Mouse (Mus musculus): ENCODE measurements around the gene Ccng2. TPM values are rescaled to one million over a fixed set of nuclear protein-coding genes. Genes with fewer than 3 reads are reported as not detected.

Gene Ccng2
- polyA plus RNA-seq, 2 experiments, result 8.2 to 14.6 TPM

GRCm38 (mm10) chr5:93229527-93229926 is 37.5 kb upstream of the Ccng2 start:
- ATAC-seq (ENCODE audit: insufficient read depth), result no peak

GRCm38 (mm10) chr5:93231721-93232120 is 35.3 kb upstream of the Ccng2 start:
- ATAC-seq (ENCODE audit: insufficient read depth), result no peak
- Histone ChIP-seq H3K9me3 (ENCODE audit: control insufficient read depth, low read length) (no peaks in the 10 kb centered on the region), H3K9ac (replicated peaks) (no peak overlapping the region), H3K4me2 (ENCODE audit: low read depth) (no peak overlapping the region), H3K27ac (no peak overlapping the region), H3K4me3 (ENCODE audit: insufficient read depth in 1 of 2, low read depth in 2 of 2, low read length in 2 of 2) (no peak overlapping the region), H3K36me3 (replicated peaks; ENCODE audit: control insufficient read depth, insufficient read depth, low read depth) (no peaks in the 10 kb centered on the region), H3K27me3 (ENCODE audit: control insufficient read depth, insufficient read depth, low read length) (no peaks in the 10 kb centered on the region), H3K4me1 (replicated peaks; ENCODE audit: control insufficient read depth in 2 of 2, insufficient read depth in 2 of 2, low read length in 1 of 2) (peaks cover 17 to 25% of the 10 kb centered on the region in 2 experiments)
- 68% methylated on average over 3 of the region's 3 CpGs for WGBS (ENCODE audit: insufficient replicate concordance)
- TF ChIP-seq CTCF (IDR thresholded peaks at IDR 0.05; ENCODE audit: low read depth) (no peak), EP300 (IDR thresholded peaks at IDR 0.05; ENCODE audit: low read depth) (no peak)
- DNase-seq (ENCODE audit: low read depth in 3 of 3, low spot score in 3 of 3), result no peak

More at GRCm38 (mm10) chr5:93229527-93229926, 37.5 kb upstream of the Ccng2 start:
- Histone ChIP-seq H3K27ac (no peak overlapping the region), H3K9ac (replicated peaks) (no peak overlapping the region), H3K4me1 (replicated peaks; ENCODE audit: control insufficient read depth in 2 of 2, insufficient read depth in 2 of 2, low read length in 1 of 2) (peaks cover 18 to 25% of the 10 kb centered on the region in 2 experiments), H3K27me3 (ENCODE audit: control insufficient read depth, insufficient read depth, low read length) (no peaks in the 10 kb centered on the region), H3K4me2 (ENCODE audit: low read depth) (no peak overlapping the region), H3K4me3 (ENCODE audit: insufficient read depth in 1 of 2, low read depth in 2 of 2, low read length in 2 of 2) (no peak overlapping the region), H3K36me3 (replicated peaks; ENCODE audit: control insufficient read depth, insufficient read depth, low read depth) (no peaks in the 10 kb centered on the region), H3K9me3 (ENCODE audit: control insufficient read depth, low read length) (no peaks in the 10 kb centered on the region)
- TF ChIP-seq CTCF (IDR thresholded peaks at IDR 0.05; ENCODE audit: low read depth) (no peak), EP300 (IDR thresholded peaks at IDR 0.05; ENCODE audit: low read depth) (no peak)
- WGBS (ENCODE audit: insufficient replicate concordance), result 42% methylated on average over 2 of the region's 2 CpGs
- no peak for DNase-seq (ENCODE audit: low read depth in 3 of 3, low spot score in 3 of 3)

DNA sequence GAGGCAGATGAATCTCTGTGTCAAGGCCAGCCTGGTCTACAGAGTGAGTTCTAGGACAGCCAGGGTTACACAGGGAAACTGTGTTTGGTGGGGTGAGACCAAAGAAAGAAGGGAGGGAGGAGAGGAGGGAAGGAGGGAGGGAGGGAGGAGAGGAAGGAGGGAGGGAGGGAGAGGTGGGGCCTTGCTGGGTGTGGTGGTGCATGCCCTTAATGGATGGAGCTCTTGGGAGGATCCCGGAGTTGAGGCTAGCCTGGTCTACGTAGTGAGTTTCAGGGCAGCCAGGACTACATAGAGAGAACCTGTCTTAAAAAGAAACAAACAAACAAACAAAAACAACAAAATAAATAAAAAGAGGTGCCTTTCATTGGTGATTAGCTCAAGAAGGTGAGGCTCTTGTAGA is 34.2 kb upstream of the Ccng2 start:
- no peak for TF ChIP-seq CTCF (IDR thresholded peaks at IDR 0.05; ENCODE audit: low read depth)
- TF ChIP-seq EP300 (IDR thresholded peaks at IDR 0.05; ENCODE audit: low read depth), result no peak
- H3K4me3 ChIP-seq (ENCODE audit: insufficient read depth in 1 of 2, low read depth in 2 of 2, low read length in 2 of 2), result no peak overlapping the region

GRCm38 (mm10) chr5:93234130-93234529 is 32.9 kb upstream of the Ccng2 start:
- no peak for DNase-seq (ENCODE audit: low read depth in 3 of 3, low spot score in 3 of 3)
- WGBS (ENCODE audit: insufficient replicate concordance), result 61% methylated on average over 4 of the region's 4 CpGs

More for the DNA sequence above, 34.2 kb upstream of the Ccng2 start:
- Histone ChIP-seq H3K4me2 (ENCODE audit: low read depth) (no peak overlapping the region), H3K36me3 (replicated peaks; ENCODE audit: control insufficient read depth, insufficient read depth, low read depth) (no peaks in the 10 kb centered on the region), H3K9ac (replicated peaks) (no peak overlapping the region), H3K4me1 (replicated peaks; ENCODE audit: control insufficient read depth in 2 of 2, insufficient read depth in 2 of 2, low read length in 1 of 2) (peaks cover 8 to 16% of the 10 kb centered on the region in 2 experiments), H3K9me3 (ENCODE audit: control insufficient read depth, low read length) (no peaks in the 10 kb centered on the region), H3K27me3 (ENCODE audit: control insufficient read depth, insufficient read depth, low read length) (no peaks in the 10 kb centered on the region), H3K27ac (no peak overlapping the region)
- ATAC-seq (ENCODE audit: insufficient read depth), result peak; percentile 88
- DNase-seq (ENCODE audit: low read depth in 3 of 3, low spot score in 3 of 3), result peak; percentile 9 to 33 (median 24)
- 75% methylated on average over 2 of the region's 2 CpGs for WGBS (ENCODE audit: insufficient replicate concordance)

DNA sequence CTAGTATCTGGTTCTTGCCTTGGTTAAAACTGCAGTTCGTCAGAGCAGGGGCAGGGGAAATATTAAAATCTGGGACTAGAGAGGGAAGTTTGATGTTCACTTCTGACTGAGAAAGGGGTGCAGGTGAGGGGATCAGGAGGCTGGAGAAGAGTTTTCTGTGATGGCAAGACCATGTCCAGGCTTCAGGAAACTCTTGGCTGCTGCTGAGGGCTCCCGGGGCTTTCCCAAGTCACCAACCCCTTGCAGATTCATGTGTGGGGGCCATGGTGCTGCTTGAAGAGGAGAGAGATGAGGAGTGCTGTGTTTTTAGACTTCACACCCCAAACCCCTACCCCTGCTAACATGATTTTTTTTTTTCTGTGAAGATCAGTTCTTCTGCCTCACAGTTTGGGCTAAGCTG is 32.5 kb upstream of the Ccng2 start:
- 69% methylated on average over 2 of the region's 2 CpGs for WGBS (ENCODE audit: insufficient replicate concordance)
- ATAC-seq (ENCODE audit: insufficient read depth), result no peak

More at GRCm38 (mm10) chr5:93234130-93234529, 32.9 kb upstream of the Ccng2 start:
- no peaks in the 10 kb centered on the region for H3K36me3 ChIP-seq (replicated peaks; ENCODE audit: control insufficient read depth, insufficient read depth, low read depth)
- peaks cover 17 to 22% of the 10 kb centered on the region in 2 experiments for H3K4me1 ChIP-seq (replicated peaks; ENCODE audit: control insufficient read depth in 2 of 2, insufficient read depth in 2 of 2, low read length in 1 of 2)
- no peak overlapping the region for H3K4me3 ChIP-seq (ENCODE audit: insufficient read depth in 1 of 2, low read depth in 2 of 2, low read length in 2 of 2)
- TF ChIP-seq CTCF (IDR thresholded peaks at IDR 0.05; ENCODE audit: low read depth), result no peak
- H3K9me3 ChIP-seq (ENCODE audit: control insufficient read depth, low read length), result no peaks in the 10 kb centered on the region
- no peaks in the 10 kb centered on the region for H3K27me3 ChIP-seq (ENCODE audit: control insufficient read depth, insufficient read depth, low read length)
- H3K9ac ChIP-seq (replicated peaks), result no peak overlapping the region
- no peak overlapping the region for H3K4me2 ChIP-seq (ENCODE audit: low read depth)
- H3K27ac ChIP-seq, result no peak overlapping the region
- ATAC-seq (ENCODE audit: insufficient read depth), result no peak

More for the DNA sequence above, 32.5 kb upstream of the Ccng2 start:
- Histone ChIP-seq H3K36me3 (replicated peaks; ENCODE audit: control insufficient read depth, insufficient read depth, low read depth) (no peaks in the 10 kb centered on the region), H3K4me2 (ENCODE audit: low read depth) (no peak overlapping the region), H3K27ac (no peak overlapping the region), H3K4me1 (replicated peaks; ENCODE audit: control insufficient read depth in 2 of 2, insufficient read depth in 2 of 2, low read length in 1 of 2) (peaks cover 19 to 24% of the 10 kb centered on the region in 2 experiments), H3K9ac (replicated peaks) (no peak overlapping the region), H3K9me3 (ENCODE audit: control insufficient read depth, low read length) (no peaks in the 10 kb centered on the region), H3K27me3 (ENCODE audit: control insufficient read depth, insufficient read depth, low read length) (no peaks in the 10 kb centered on the region), H3K4me3 (ENCODE audit: insufficient read depth in 1 of 2, low read depth in 2 of 2, low read length in 2 of 2) (no peak overlapping the region)
- TF ChIP-seq CTCF (IDR thresholded peaks at IDR 0.05; ENCODE audit: low read depth) (no peak), EP300 (IDR thresholded peaks at IDR 0.05; ENCODE audit: low read depth) (no peak)
- DNase-seq (ENCODE audit: low read depth in 3 of 3, low spot score in 3 of 3), result no peak

All from liver, embryonic 14.5 days (tissue).